Mouse (Mus musculus) liver, embryonic 18 days (tissue): ENCODE measurements around the gene Myh9. TPM values are rescaled to one million over a fixed set of nuclear protein-coding genes. Genes with fewer than 3 reads are reported as not detected.

Source experiments
- polyA plus RNA-seq: library from polyadenylated mRNA; depleted of rRNA; stranded (reverse); fragments of >200 nt; gene quantifications from 2 replicates; pipeline ENCODE4 v1.2.3, GENCODE M21; 2012; rRNA removed

The Myh9 gene
- 24.4 and 30.7 TPM in 2 replicates for polyA plus RNA-seq

GRCm38 (mm10) chr15:77842047-77842843 is at the start of gene Myh9:
Myh9 (minus strand) TSS chr15:77842175.

GRCm38 (mm10) chr15:77756848-77757247 is 85.1 kb downstream of the Myh9 start, which contains the start of gene Apol8:
Apol8 (minus strand) TSS chr15:77757003.

GRCm38 (mm10) chr15:77728739-77729138 is 113.2 kb downstream of the Myh9 start, which contains the start of gene Apol9b:
Apol9b (plus strand) TSS chr15:77729039.

Other genes starting within 250 kb of the Myh9 start
- 0.02 and 0.04 TPM in 2 replicates for gene Apol10b, start 246.1 kb downstream of the Myh9 start, polyA plus RNA-seq
- gene Gm36245, start 242.9 kb downstream of the Myh9 start, polyA plus RNA-seq: not detected in 2 replicates
- 0.67 and 1.5 TPM in 2 replicates for gene Apol11b, start 198.9 kb downstream of the Myh9 start, polyA plus RNA-seq
- 0.02 and 0.13 TPM in 2 replicates for gene Apol7e, start 143.3 kb downstream of the Myh9 start, polyA plus RNA-seq
- gene Apol9b, start 113.1 kb downstream of the Myh9 start, polyA plus RNA-seq: 0.35 and 0.71 TPM in 2 replicates
- 15.0 and 16.3 TPM in 2 replicates for gene Apol8, start 85.2 kb downstream of the Myh9 start, polyA plus RNA-seq
- gene Txn2, start 86.8 kb upstream of the Myh9 start, polyA plus RNA-seq: 131 and 149 TPM in 2 replicates
- 0.84 and 1.0 TPM in 2 replicates for gene Foxred2, start 114.5 kb upstream of the Myh9 start, polyA plus RNA-seq
- gene Eif3d, start 128.6 kb upstream of the Myh9 start, polyA plus RNA-seq: 91.1 and 96.8 TPM in 2 replicates